Mouse (Mus musculus): ENCODE results near the gene Fbxl5. TPM values are rescaled to one million over a fixed set of nuclear protein-coding genes. Genes with fewer than 3 reads are reported as not detected.

Gene Fbxl5
- polyA plus RNA-seq, 2 experiments from 2014 or later: 56.8 to 64.1 TPM

- peak; percentile 77 for ATAC-seq
Measured at GRCm38 (mm10) chr5:43781977-43782930, 39.2 kb downstream of the Fbxl5 start.

DNA sequence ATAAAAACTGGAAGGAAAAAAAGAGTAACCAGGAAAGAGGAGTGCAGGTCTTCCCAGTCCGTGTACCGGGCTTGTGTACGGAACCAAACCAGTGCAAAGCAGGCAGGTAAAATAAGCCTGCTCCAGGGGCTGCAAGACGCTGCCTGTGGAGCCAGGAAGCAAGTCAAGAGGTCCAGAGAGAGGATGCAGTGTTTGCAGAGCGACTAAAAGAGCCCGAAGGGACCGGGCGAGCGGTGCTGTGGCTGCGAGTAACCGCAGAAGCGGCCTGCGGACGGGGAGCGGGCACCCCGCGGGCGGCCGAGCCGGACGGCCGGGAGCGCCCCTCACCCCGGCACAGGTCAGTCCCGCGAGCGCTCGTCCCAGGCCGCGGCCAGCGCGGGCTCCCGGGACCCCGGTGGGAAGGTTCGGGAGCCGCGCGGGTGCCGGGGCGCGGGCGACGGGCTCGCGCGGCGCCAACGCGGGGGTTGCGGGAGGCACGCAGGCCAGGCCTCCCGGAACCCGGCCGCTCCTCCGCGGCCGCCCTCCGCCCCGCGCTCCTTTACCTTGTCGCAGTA lies 39.9 kb downstream of the Fbxl5 start:
- peak; percentile 8 for ATAC-seq

DNA sequence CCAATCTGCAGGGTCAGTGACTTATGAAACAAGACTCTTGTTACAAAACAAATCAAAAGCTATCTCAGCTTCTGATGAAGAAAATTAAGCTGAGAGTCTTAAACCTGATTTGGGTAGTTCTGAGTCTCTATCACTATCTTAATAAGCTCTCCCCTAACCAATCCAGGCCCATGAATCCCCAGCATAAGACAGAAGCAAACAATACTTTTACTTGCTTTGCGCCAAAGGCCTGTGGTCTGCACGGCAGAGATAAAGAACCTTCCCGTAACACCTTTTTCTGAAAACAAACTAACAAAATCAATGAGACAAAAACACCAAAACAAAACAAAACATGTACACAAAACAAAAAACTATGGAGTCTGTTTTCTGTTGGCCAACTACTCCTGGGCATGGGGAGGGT lies 42.9 kb downstream of the Fbxl5 start:
- no peak for ATAC-seq

DNA sequence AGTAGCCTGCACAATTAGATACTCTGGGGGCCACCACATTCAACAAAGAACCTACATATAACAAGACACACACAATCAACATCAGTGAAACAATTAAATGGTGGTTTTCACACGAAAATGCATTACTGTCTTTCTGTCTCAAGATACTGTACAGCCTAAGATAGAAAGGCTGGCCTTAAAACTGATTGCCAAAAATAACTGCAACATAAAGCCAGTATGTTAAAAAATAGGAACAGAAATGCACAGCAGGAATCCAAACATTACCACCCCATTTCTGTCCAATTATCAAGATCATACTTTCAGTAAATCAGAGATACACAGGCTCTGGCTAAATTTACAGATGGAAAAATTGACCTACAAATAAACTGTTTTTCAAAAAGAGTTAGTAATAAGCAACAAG lies 44.4 kb downstream of the Fbxl5 start:
- ATAC-seq: no peak

- no peak for ATAC-seq
Measured at GRCm38 (mm10) chr5:43776407-43776806, 45.0 kb downstream of the Fbxl5 start.

DNA sequence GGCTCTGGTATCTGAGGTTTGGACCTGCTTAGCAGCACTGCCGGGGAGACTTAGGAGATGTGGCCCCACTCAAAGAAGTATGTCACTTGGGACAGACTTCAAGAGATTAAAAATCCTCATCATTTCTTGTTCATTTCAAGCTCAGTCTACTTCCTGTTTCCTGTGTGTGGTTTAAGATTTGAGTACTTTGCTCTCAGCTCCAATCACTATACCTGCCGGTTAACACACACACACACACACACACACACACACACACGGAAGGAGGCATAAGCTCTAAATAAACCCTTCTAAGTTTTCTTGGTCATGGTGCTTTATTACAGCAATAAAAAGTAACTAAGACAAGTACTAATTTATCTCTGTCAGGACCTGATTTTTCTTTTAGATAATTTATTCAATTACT lies 49.9 kb downstream of the Fbxl5 start:
- peak; percentile 92 for ATAC-seq

DNA sequence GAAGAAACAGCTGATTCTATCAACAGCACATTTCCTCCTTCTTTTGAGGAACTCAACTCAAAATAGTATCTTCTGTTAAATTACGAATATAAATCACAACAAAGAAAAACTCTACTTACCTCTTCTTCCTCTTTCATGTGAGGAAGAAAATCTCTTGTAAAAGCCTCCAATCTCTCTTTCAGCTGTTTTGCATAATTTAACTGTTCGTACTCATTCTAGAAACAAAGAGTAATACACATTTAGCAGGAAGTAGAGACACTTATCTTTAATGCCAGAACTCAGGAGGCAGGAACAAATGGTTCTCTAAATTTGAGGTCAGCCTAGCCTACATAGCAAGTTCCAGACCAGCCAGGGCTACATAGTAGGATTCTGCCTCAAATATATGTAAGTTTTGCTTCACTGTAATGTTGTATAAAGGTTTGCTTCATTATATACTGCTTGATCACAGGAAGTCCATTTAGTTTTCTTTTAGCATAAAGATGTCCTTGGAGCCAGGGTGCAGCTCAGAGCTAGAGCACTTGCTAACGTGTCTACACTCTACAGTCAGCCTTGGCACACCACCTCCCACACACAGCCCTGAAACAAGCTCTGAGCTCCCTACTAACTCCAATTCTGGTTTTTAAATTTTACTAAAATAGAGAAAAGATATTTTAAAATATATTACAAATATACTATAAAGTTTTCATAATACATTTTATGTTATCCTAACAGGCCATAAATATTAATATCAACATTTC lies 50.7 kb downstream of the Fbxl5 start:
- no peak for ATAC-seq

GRCm38 (mm10) chr5:43749092-43749491 lies 72.3 kb downstream of the Fbxl5 start:
- no peak for ATAC-seq

DNA sequence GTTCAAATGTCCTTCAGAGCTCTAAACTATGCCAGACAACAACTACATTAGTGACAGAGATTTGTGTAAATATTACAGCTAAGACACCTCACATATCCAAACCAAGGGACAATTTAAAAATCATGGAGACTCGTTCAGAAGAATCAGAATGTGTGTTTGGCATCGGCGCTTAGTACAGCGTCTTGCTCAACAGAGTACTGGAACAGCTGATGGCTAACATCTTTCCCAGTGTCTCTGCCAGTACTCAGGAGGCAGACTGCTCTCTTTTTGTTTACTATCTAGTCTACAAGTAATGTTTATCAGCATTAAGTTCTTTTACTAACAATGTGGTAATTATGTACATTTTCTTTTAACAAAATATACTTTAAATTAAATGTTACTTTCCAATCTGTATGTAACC lies 73.4 kb downstream of the Fbxl5 start:
- ATAC-seq: no peak

DNA sequence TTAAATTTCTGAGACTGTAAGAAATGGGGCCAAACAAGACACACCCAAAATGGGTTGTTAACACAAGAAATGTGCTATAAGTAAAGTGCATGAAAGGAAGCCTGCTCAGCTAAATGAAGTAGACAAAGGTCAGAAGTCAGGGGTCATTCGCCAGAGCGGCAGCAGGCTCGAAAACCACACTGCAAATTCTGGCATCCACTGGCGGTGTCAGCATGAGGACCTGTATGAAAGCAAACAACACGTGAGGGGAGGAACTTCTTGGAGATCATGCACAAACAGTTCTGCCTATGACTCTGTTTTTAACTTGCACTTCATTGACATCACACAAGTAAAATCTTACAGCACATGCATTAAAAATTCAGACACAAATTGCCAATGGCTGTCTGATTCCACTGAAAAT lies 76.3 kb downstream of the Fbxl5 start:
- ATAC-seq: no peak

DNA sequence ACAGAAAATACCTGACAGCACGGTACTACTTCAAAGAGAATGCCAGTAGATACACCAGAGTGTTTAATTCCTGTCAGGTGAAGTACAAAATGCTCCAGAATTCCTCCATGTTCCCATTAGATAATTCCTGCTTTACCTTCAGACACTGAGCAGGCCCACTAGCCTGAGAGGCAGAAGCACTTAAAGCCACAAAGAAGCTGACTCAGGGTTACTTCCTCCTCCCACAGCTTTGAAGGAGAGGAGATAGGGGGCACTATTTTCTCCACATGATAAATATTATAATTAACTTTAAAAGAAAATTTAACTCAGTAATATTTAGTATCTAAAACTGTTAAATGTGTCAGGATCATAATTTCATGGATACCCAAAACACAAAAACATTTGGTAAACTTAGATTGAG lies 77.3 kb downstream of the Fbxl5 start:
- no peak for ATAC-seq

GRCm38 (mm10) chr5:43732381-43732780 lies 89.1 kb downstream of the Fbxl5 start:
- no peak for ATAC-seq

GRCm38 (mm10) chr5:43728375-43729165 lies 92.9 kb downstream of the Fbxl5 start:
- ATAC-seq: peak; percentile 81

DNA sequence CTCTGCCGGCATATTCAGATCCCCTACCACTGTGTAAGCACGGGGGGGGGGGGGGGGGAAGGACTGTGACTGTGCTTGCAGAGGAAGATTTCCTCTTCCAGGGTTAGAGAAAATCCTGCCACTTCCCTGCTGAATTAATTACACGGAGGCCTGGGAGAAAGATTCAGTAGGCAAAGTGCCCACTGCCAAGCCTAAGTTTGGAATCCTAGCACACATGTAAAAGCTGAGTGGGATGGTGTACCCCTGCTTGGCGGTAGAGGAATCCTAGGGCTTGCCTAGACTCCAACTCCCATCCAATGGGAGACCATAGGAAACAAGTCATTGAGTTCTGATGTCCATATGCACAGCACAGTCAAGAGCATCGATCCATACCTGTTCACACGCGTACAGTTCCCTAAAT lies 97.6 kb downstream of the Fbxl5 start:
- no peak for ATAC-seq

GRCm38 (mm10) chr5:43722452-43722783 lies 99.0 kb downstream of the Fbxl5 start:
- no peak for ATAC-seq

GRCm38 (mm10) chr5:43721538-43722451 lies 99.6 kb downstream of the Fbxl5 start:
- ATAC-seq: peak; percentile 43

GRCm38 (mm10) chr5:43699240-43699639 lies 122.2 kb downstream of the Fbxl5 start:
- no peak for ATAC-seq

- no peak for ATAC-seq
Measured at GRCm38 (mm10) chr5:43697133-43697532, 124.3 kb downstream of the Fbxl5 start.

All from activated CD4-positive, CD25-positive, alpha-beta regulatory T cell, adult 4 months (primary cell).